Mouse (Mus musculus) forebrain, embryonic 11.5 days (tissue): ENCODE measurements around the gene Mysm1. TPM values are rescaled to one million over a fixed set of nuclear protein-coding genes. Genes with fewer than 3 reads are reported as not detected.

Source experiments
- polyA plus RNA-seq: library from polyadenylated mRNA; unstranded; fragments of >200 nt; fragmentation: Nextera tagmentation; extraction: Ambion mirVana; gene quantifications from 2 replicates; pipeline ENCODE4 v1.2.1, GENCODE M21; 2014

The Mysm1 gene
- polyA plus RNA-seq, 1 experiment from 2014 or later: 30.7 TPM

Other genes with a start within 250 kb of the Mysm1 start
- gene Tek, start 239.8 kb downstream of the Mysm1 start, polyA plus RNA-seq: 9.4 and 10.4 TPM in 2 replicates
- gene Eqtn, start 50.3 kb downstream of the Mysm1 start, polyA plus RNA-seq: not detected in 2 replicates
- 60.7 and 62.7 TPM in 2 replicates for gene Jun, start 73.1 kb upstream of the Mysm1 start, polyA plus RNA-seq